Mouse (Mus musculus) right cerebral cortex, postnatal 10 days (tissue): Measurements from ENCODE around the gene Rchy1.
A peak's percentile ranks its signal among the peaks of the same experiment; 100 is the strongest.

Source experiments
- DNase-seq, 2 experiments: peaks; one replicate each; pipeline ENCODE4 v3.0.0; 2021; ENCODE audit warnings: low spot score in 2 of 2

Rchy1 gene

GRCm38 (mm10) chr5:91962639-91963440 lies at the start of gene Rchy1:
Gene Rchy1, minus strand, starts transcription at chr5:91963068.
- DNase-seq, result peak; percentile 93 to 96

- no peak for DNase-seq
Observed at GRCm38 (mm10) chr5:92011756-92012155, 48.9 kb upstream of the Rchy1 start.

GRCm38 (mm10) chr5:92009827-92010226 lies 47.0 kb upstream of the Rchy1 start:
- DNase-seq, result no peak

- DNase-seq, result no peak
Observed at GRCm38 (mm10) chr5:92003011-92003410, 40.1 kb upstream of the Rchy1 start.

GRCm38 (mm10) chr5:92000770-92001169 lies 37.9 kb upstream of the Rchy1 start:
- DNase-seq, result no peak

- peak in 1 of 2 experiments; percentile 41 for DNase-seq
Observed at GRCm38 (mm10) chr5:91994546-91994945, 31.7 kb upstream of the Rchy1 start.

- no peak for DNase-seq
Observed at GRCm38 (mm10) chr5:91993061-91993460, 30.2 kb upstream of the Rchy1 start.

- no peak for DNase-seq
Observed at GRCm38 (mm10) chr5:91991191-91991937, 28.5 kb upstream of the Rchy1 start.

- no peak for DNase-seq
Observed at GRCm38 (mm10) chr5:91989261-91989660, 26.4 kb upstream of the Rchy1 start.

- no peak for DNase-seq
Observed at GRCm38 (mm10) chr5:91987799-91988198, 24.9 kb upstream of the Rchy1 start.

- no peak for DNase-seq
Observed at GRCm38 (mm10) chr5:91987236-91987635, 24.4 kb upstream of the Rchy1 start, which contains the start of gene Odaph. Gene Odaph, plus strand, starts transcription at chr5:91987475.

- no peak for DNase-seq
Observed at GRCm38 (mm10) chr5:91985721-91986120, 22.9 kb upstream of the Rchy1 start.

GRCm38 (mm10) chr5:91983490-91983889 lies 20.6 kb upstream of the Rchy1 start:
- DNase-seq, result no peak

GRCm38 (mm10) chr5:91981176-91981840 lies 18.4 kb upstream of the Rchy1 start:
- DNase-seq, result no peak

GRCm38 (mm10) chr5:91977397-91977770 lies 14.5 kb upstream of the Rchy1 start:
- DNase-seq, result no peak

GRCm38 (mm10) chr5:91976566-91977396 lies 13.9 kb upstream of the Rchy1 start:
- no peak for DNase-seq

- no peak for DNase-seq
Observed at GRCm38 (mm10) chr5:91975758-91976157, 12.9 kb upstream of the Rchy1 start.

GRCm38 (mm10) chr5:91974002-91974401 lies 11.1 kb upstream of the Rchy1 start:
- DNase-seq, result no peak

- no peak for DNase-seq
Observed at GRCm38 (mm10) chr5:91972046-91972445, 9.2 kb upstream of the Rchy1 start.

- DNase-seq, result no peak
Observed at GRCm38 (mm10) chr5:91962259-91962638, 619 bp downstream of the Rchy1 start.

GRCm38 (mm10) chr5:91961370-91961769 lies 1.5 kb downstream of the Rchy1 start:
- no peak for DNase-seq
